Mouse (Mus musculus): Measurements from ENCODE around the gene St3gal5. TPM values are rescaled to one million over a fixed set of nuclear protein-coding genes. Genes with fewer than 3 reads are reported as not detected.

Gene St3gal5
- total and polyA plus RNA-seq, 3 experiments, result 4.0 to 21.4 (median 19.8) TPM

GRCm38 (mm10) chr6:72048643-72049042 lies 48.7 kb upstream of the St3gal5 start:
- TF ChIP-seq POLR2A (IDR thresholded peaks at IDR 0.05; ENCODE audit: low read depth, low read length) (no peak), ETS1 (conservative IDR thresholded peaks at IDR 0.05; ENCODE audit: low read depth, low read length) (no peak), IRF4 (IDR thresholded peaks at IDR 0.05; ENCODE audit: low read depth, low read length) (no peak), E2F4 (IDR thresholded peaks at IDR 0.05; ENCODE audit: insufficient replicate concordance, low read depth, low read length) (no peak), MXI1 (IDR thresholded peaks at IDR 0.05; ENCODE audit: low read depth, low read length) (no peak), MEF2A (IDR thresholded peaks at IDR 0.05; ENCODE audit: borderline replicate concordance, low read depth, low read length) (no peak), USF2 (conservative IDR thresholded peaks at IDR 0.05; ENCODE audit: low read depth, low read length) (no peak), CHD1 (IDR thresholded peaks at IDR 0.05; ENCODE audit: low read depth, low read length) (no peak), BHLHE40 (IDR thresholded peaks at IDR 0.05; ENCODE audit: low read depth, low read length) (no peak), RAD21 (IDR thresholded peaks at IDR 0.05; ENCODE audit: low read depth, low read length) (no peak), ZMIZ1 (IDR thresholded peaks at IDR 0.05; ENCODE audit: low read depth, low read length) (no peak), RCOR1 (conservative IDR thresholded peaks at IDR 0.05; ENCODE audit: low read depth, low read length) (no peak), ELF1 (IDR thresholded peaks at IDR 0.05; ENCODE audit: low read depth, low read length) (no peak), MAX (IDR thresholded peaks at IDR 0.05; ENCODE audit: low read length) (no peak)
- in situ Hi-C loops (cut with MboI; ENCODE audit: low pct_ligation_motif_present, low pct_unique_long_range_greater_than_20kb, low sequenced_read_pairs), result no loop called here
- no peak overlapping the region for H3K9ac ChIP-seq (ENCODE audit: insufficient read depth, low read depth)
- no peak for DNase-seq (ENCODE audit: extremely low read depth)
- H3K27me3 ChIP-seq (replicated peaks), result no peaks in the 10 kb centered on the region
- H3K27ac ChIP-seq (ENCODE audit: insufficient read depth, low read depth), result no peak overlapping the region
- H3K4me1 ChIP-seq (ENCODE audit: control insufficient read depth in 1 of 2, insufficient read depth in 2 of 2), result peaks cover 4 to 17% of the 10 kb centered on the region in 2 experiments; a peak in 2 of 4 replicates
- H3K9me3 ChIP-seq (replicated peaks; ENCODE audit: low read length), result no peaks in the 10 kb centered on the region
- H3K79me2 ChIP-seq (replicated peaks; ENCODE audit: control insufficient read depth, extremely low read depth, insufficient read depth, poor library complexity, severe bottlenecking), result no peaks in the 10 kb centered on the region
- no peak overlapping the region for H3K4me3 ChIP-seq (replicated peaks in 1 of 3; ENCODE audit: low read depth in 2 of 3, low read length in 2 of 3, poor library complexity in 1 of 3)
- no peaks in the 10 kb centered on the region for H3K36me3 ChIP-seq (replicated peaks in 1 of 2; ENCODE audit: control insufficient read depth in 1 of 2, insufficient read depth in 1 of 2, low read length in 1 of 2)
- no peak overlapping the region for H3K4me2 ChIP-seq (ENCODE audit: insufficient read depth, low read depth, poor library complexity, severe bottlenecking)
- dilution Hi-C loops (cut with MboI; ENCODE audit: extremely low pct_ligation_motif_present, extremely low pct_unique_long_range_greater_than_20kb, low sequenced_read_pairs), result no loop called here

- Histone ChIP-seq H3K9ac (ENCODE audit: insufficient read depth, low read depth) (no peak overlapping the region), H3K36me3 (replicated peaks in 1 of 2; ENCODE audit: control insufficient read depth in 1 of 2, insufficient read depth in 1 of 2, low read length in 1 of 2) (no peaks in the 10 kb centered on the region), H3K4me3 (replicated peaks in 1 of 3; ENCODE audit: low read depth in 2 of 3, low read length in 2 of 3, poor library complexity in 1 of 3) (no peak overlapping the region), H3K4me2 (ENCODE audit: insufficient read depth, low read depth, poor library complexity, severe bottlenecking) (no peak overlapping the region), H3K27me3 (replicated peaks) (no peaks in the 10 kb centered on the region), H3K27ac (ENCODE audit: insufficient read depth, low read depth) (no peak overlapping the region), H3K4me1 (ENCODE audit: control insufficient read depth in 1 of 2, insufficient read depth in 2 of 2) (peaks cover 4 to 17% of the 10 kb centered on the region in 2 experiments; a peak in 2 of 4 replicates), H3K79me2 (replicated peaks; ENCODE audit: control insufficient read depth, extremely low read depth, insufficient read depth, poor library complexity, severe bottlenecking) (no peaks in the 10 kb centered on the region), H3K9me3 (replicated peaks; ENCODE audit: low read length) (no peaks in the 10 kb centered on the region)
- dilution Hi-C loops (cut with MboI; ENCODE audit: extremely low pct_ligation_motif_present, extremely low pct_unique_long_range_greater_than_20kb, low sequenced_read_pairs) (no loop called here), in situ Hi-C loops (cut with MboI; ENCODE audit: low pct_ligation_motif_present, low pct_unique_long_range_greater_than_20kb, low sequenced_read_pairs) (no loop called here)
- TF ChIP-seq POLR2AphosphoS2 (IDR thresholded peaks at IDR 0.05; ENCODE audit: low read depth, low read length) (no peak), MAX (IDR thresholded peaks at IDR 0.05; ENCODE audit: low read length) (no peak)
- DNase-seq (ENCODE audit: extremely low read depth), result no peak
Measured at GRCm38 (mm10) chr6:72049941-72050340, 47.5 kb upstream of the St3gal5 start.
